Mouse (Mus musculus): ENCODE measurements around the gene Hivep3. TPM values are rescaled to one million over a fixed set of nuclear protein-coding genes. Genes with fewer than 3 reads are reported as not detected.

Gene Hivep3
- polyA plus RNA-seq, 1 experiment from 2014 or later, result 6.2 TPM

- Histone ChIP-seq H3K36me3 (ENCODE audit: control insufficient read depth, insufficient read depth, low read length) (no peaks in the 10 kb centered on the region), H3K27ac (ENCODE audit: low read depth) (no peak overlapping the region), H3K9ac (ENCODE audit: low read length) (no peak overlapping the region), H3K27me3 (replicated peaks; ENCODE audit: control insufficient read depth, insufficient read depth, low read length) (no peaks in the 10 kb centered on the region), H3K4me3 (ENCODE audit: low read depth, low read length) (no peak overlapping the region), H3K4me2 (ENCODE audit: low read length) (no peak overlapping the region), H3K9me3 (ENCODE audit: control insufficient read depth, low read length) (no peaks in the 10 kb centered on the region), H3K4me1 (replicated peaks; ENCODE audit: control insufficient read depth, insufficient read depth, low read length) (no peaks in the 10 kb centered on the region)
- no peak for DNase-seq (ENCODE audit: low spot score)
- WGBS, result 30% methylated on average over 5 of the region's 5 CpGs
- ATAC-seq (replicated peaks; ENCODE audit: low FRiP score, low TSS enrichment, low read depth), result no peak
These were observed 159.7 kb downstream of the Hivep3 start for GRCm38 (mm10) chr4:119893255-119893779.

GRCm38 (mm10) chr4:119894797-119895458 is 161.3 kb downstream of the Hivep3 start:
- Histone ChIP-seq H3K4me2 (ENCODE audit: low read length) (no peak overlapping the region), H3K9me3 (ENCODE audit: control insufficient read depth, low read length) (no peaks in the 10 kb centered on the region), H3K4me3 (ENCODE audit: low read depth, low read length) (no peak overlapping the region), H3K27me3 (replicated peaks; ENCODE audit: control insufficient read depth, insufficient read depth, low read length) (no peaks in the 10 kb centered on the region), H3K27ac (ENCODE audit: low read depth) (no peak overlapping the region), H3K9ac (ENCODE audit: low read length) (no peak overlapping the region), H3K4me1 (replicated peaks; ENCODE audit: control insufficient read depth, insufficient read depth, low read length) (no peaks in the 10 kb centered on the region), H3K36me3 (ENCODE audit: control insufficient read depth, insufficient read depth, low read length) (no peaks in the 10 kb centered on the region)
- DNase-seq (ENCODE audit: low spot score) (no peak), ATAC-seq (replicated peaks; ENCODE audit: low FRiP score, low TSS enrichment, low read depth) (no peak)
- 71% methylated on average over 13 of the region's 13 CpGs for WGBS

GRCm38 (mm10) chr4:119895504-119895903 is 161.9 kb downstream of the Hivep3 start:
- no peak overlapping the region for H3K4me2 ChIP-seq (ENCODE audit: low read length)
- H3K4me3 ChIP-seq (ENCODE audit: low read depth, low read length), result no peak overlapping the region
- no peak overlapping the region for H3K27ac ChIP-seq (ENCODE audit: low read depth)
- WGBS, result 61% methylated on average over 5 of the region's 5 CpGs
- no peaks in the 10 kb centered on the region for H3K9me3 ChIP-seq (ENCODE audit: control insufficient read depth, low read length)
- DNase-seq (ENCODE audit: low spot score) (no peak), ATAC-seq (replicated peaks; ENCODE audit: low FRiP score, low TSS enrichment, low read depth) (no peak)
- no peaks in the 10 kb centered on the region for H3K36me3 ChIP-seq (ENCODE audit: control insufficient read depth, insufficient read depth, low read length)
- no peaks in the 10 kb centered on the region for H3K4me1 ChIP-seq (replicated peaks; ENCODE audit: control insufficient read depth, insufficient read depth, low read length)
- no peaks in the 10 kb centered on the region for H3K27me3 ChIP-seq (replicated peaks; ENCODE audit: control insufficient read depth, insufficient read depth, low read length)
- H3K9ac ChIP-seq (ENCODE audit: low read length), result no peak overlapping the region

- no peak overlapping the region for H3K27ac ChIP-seq (ENCODE audit: low read depth)
- no peak for DNase-seq (ENCODE audit: low spot score)
- no peaks in the 10 kb centered on the region for H3K27me3 ChIP-seq (replicated peaks; ENCODE audit: control insufficient read depth, insufficient read depth, low read length)
- no peak overlapping the region for H3K9ac ChIP-seq (ENCODE audit: low read length)
- no peaks in the 10 kb centered on the region for H3K9me3 ChIP-seq (ENCODE audit: control insufficient read depth, low read length)
- H3K4me3 ChIP-seq (ENCODE audit: low read depth, low read length), result no peak overlapping the region
- H3K4me1 ChIP-seq (replicated peaks; ENCODE audit: control insufficient read depth, insufficient read depth, low read length), result no peaks in the 10 kb centered on the region
- no peak overlapping the region for H3K4me2 ChIP-seq (ENCODE audit: low read length)
- ATAC-seq (replicated peaks; ENCODE audit: low FRiP score, low TSS enrichment, low read depth), result no peak
- 53% methylated on average over 3 of the region's 3 CpGs for WGBS
- H3K36me3 ChIP-seq (ENCODE audit: control insufficient read depth, insufficient read depth, low read length), result no peaks in the 10 kb centered on the region
These were observed 163.0 kb downstream of the Hivep3 start for GRCm38 (mm10) chr4:119896572-119896971.

GRCm38 (mm10) chr4:119897054-119897855 is 163.7 kb downstream of the Hivep3 start:
- no peaks in the 10 kb centered on the region for H3K9me3 ChIP-seq (ENCODE audit: control insufficient read depth, low read length)
- H3K4me1 ChIP-seq (replicated peaks; ENCODE audit: control insufficient read depth, insufficient read depth, low read length), result no peaks in the 10 kb centered on the region
- H3K4me3 ChIP-seq (ENCODE audit: low read depth, low read length), result no peak overlapping the region
- 73% methylated on average over 6 of the region's 6 CpGs for WGBS
- no peak overlapping the region for H3K27ac ChIP-seq (ENCODE audit: low read depth)
- ATAC-seq (replicated peaks; ENCODE audit: low FRiP score, low TSS enrichment, low read depth) (no peak), DNase-seq (ENCODE audit: low spot score) (no peak)
- H3K27me3 ChIP-seq (replicated peaks; ENCODE audit: control insufficient read depth, insufficient read depth, low read length), result no peaks in the 10 kb centered on the region
- H3K9ac ChIP-seq (ENCODE audit: low read length), result no peak overlapping the region
- no peak overlapping the region for H3K4me2 ChIP-seq (ENCODE audit: low read length)
- H3K36me3 ChIP-seq (ENCODE audit: control insufficient read depth, insufficient read depth, low read length), result no peaks in the 10 kb centered on the region

- Histone ChIP-seq H3K4me3 (ENCODE audit: low read depth, low read length) (no peak overlapping the region), H3K4me1 (replicated peaks; ENCODE audit: control insufficient read depth, insufficient read depth, low read length) (no peaks in the 10 kb centered on the region), H3K4me2 (ENCODE audit: low read length) (no peak overlapping the region), H3K9me3 (ENCODE audit: control insufficient read depth, low read length) (no peaks in the 10 kb centered on the region), H3K9ac (ENCODE audit: low read length) (no peak overlapping the region), H3K27ac (ENCODE audit: low read depth) (no peak overlapping the region), H3K27me3 (replicated peaks; ENCODE audit: control insufficient read depth, insufficient read depth, low read length) (no peaks in the 10 kb centered on the region), H3K36me3 (ENCODE audit: control insufficient read depth, insufficient read depth, low read length) (no peaks in the 10 kb centered on the region)
- DNase-seq (ENCODE audit: low spot score) (no peak), ATAC-seq (replicated peaks; ENCODE audit: low FRiP score, low TSS enrichment, low read depth) (no peak)
- 63% methylated on average over 16 of the region's 16 CpGs for WGBS
These were observed 168.2 kb downstream of the Hivep3 start for GRCm38 (mm10) chr4:119901556-119902491.

GRCm38 (mm10) chr4:119903328-119903727 is 169.7 kb downstream of the Hivep3 start:
- DNase-seq (ENCODE audit: low spot score), result no peak

GRCm38 (mm10) chr4:119903806-119904205 is 170.2 kb downstream of the Hivep3 start:
- H3K4me2 ChIP-seq (ENCODE audit: low read length), result no peak overlapping the region
- H3K36me3 ChIP-seq (ENCODE audit: control insufficient read depth, insufficient read depth, low read length), result no peaks in the 10 kb centered on the region
- ATAC-seq (replicated peaks; ENCODE audit: low FRiP score, low TSS enrichment, low read depth), result no peak
- H3K9me3 ChIP-seq (ENCODE audit: control insufficient read depth, low read length), result no peaks in the 10 kb centered on the region
- no peak overlapping the region for H3K27ac ChIP-seq (ENCODE audit: low read depth)
- H3K4me1 ChIP-seq (replicated peaks; ENCODE audit: control insufficient read depth, insufficient read depth, low read length), result no peaks in the 10 kb centered on the region
- H3K27me3 ChIP-seq (replicated peaks; ENCODE audit: control insufficient read depth, insufficient read depth, low read length), result no peaks in the 10 kb centered on the region
- 42% methylated on average over 1 of the region's 1 CpGs for WGBS
- peak; percentile 86 for DNase-seq (ENCODE audit: low spot score)
- H3K9ac ChIP-seq (ENCODE audit: low read length), result no peak overlapping the region
- H3K4me3 ChIP-seq (ENCODE audit: low read depth, low read length), result no peak overlapping the region

More at GRCm38 (mm10) chr4:119903328-119903727, 169.7 kb downstream of the Hivep3 start:
- Histone ChIP-seq H3K36me3 (ENCODE audit: control insufficient read depth, insufficient read depth, low read length) (no peaks in the 10 kb centered on the region), H3K27me3 (replicated peaks; ENCODE audit: control insufficient read depth, insufficient read depth, low read length) (no peaks in the 10 kb centered on the region), H3K4me3 (ENCODE audit: low read depth, low read length) (no peak overlapping the region), H3K4me1 (replicated peaks; ENCODE audit: control insufficient read depth, insufficient read depth, low read length) (no peaks in the 10 kb centered on the region), H3K27ac (ENCODE audit: low read depth) (no peak overlapping the region), H3K4me2 (ENCODE audit: low read length) (no peak overlapping the region), H3K9me3 (ENCODE audit: control insufficient read depth, low read length) (no peaks in the 10 kb centered on the region), H3K9ac (ENCODE audit: low read length) (no peak overlapping the region)
- ATAC-seq (replicated peaks; ENCODE audit: low FRiP score, low TSS enrichment, low read depth), result no peak
